Mouse (Mus musculus): ENCODE measurements at regions not wholly inside any gene's neighbourhood (a gene's known extent, or its start where the extent isn't known, plus 50 kb on each side); places are given as distances from the start of the nearest gene placed in this dataset.

GRCm38 (mm10) chr8:89454197-89454596, 410.2 kb upstream of the Sall1 start:
- TF ChIP-seq CTCF (IDR thresholded peaks at IDR 0.05; ENCODE audit: borderline replicate concordance, insufficient read depth, low read length) (no peak), POLR2A (IDR thresholded peaks at IDR 0.05; ENCODE audit: low read depth, low read length) (no peak)
